ENCODE assay signal across 9 mouse cellular contexts in genomic region chr13:109609805-109610187, GRCm38 (mm10).
DNase-seq lines count a peak whose midpoint lies in the region; ATAC-seq lines count a peak whose summit lies in the region.
"Had no signal": no experiment of that assay in that cellular context is flagged by ENCODE, and none has a peak within 500 bp of the region (broad histone marks: within the 10 kb centered on the region; RNA-seq: fewer than 3 reads in every experiment).

No protein-coding gene starts in this region.

- H3K4me2 ChIP-seq in intestine, embryonic 14.5 days (ENCODE audit: low read length) = no peak overlapping the region
- H3K4me2 ChIP-seq in intestine, embryonic 16.5 days (ENCODE audit: low read depth, low read length) = no peak overlapping the region
- H3K4me2 ChIP-seq in forebrain, embryonic 14.5 days (ENCODE audit: low read length) = no peak overlapping the region
- H3K4me2 ChIP-seq in midbrain, embryonic 12.5 days (replicated peaks) = no peak overlapping the region
- H3K4me2 ChIP-seq: liver, embryonic 13.5 days had no signal

- H3K4me3 ChIP-seq in intestine, embryonic 14.5 days (ENCODE audit: low read depth, low read length) = no peak overlapping the region
- H3K4me3 ChIP-seq in intestine, embryonic 16.5 days (ENCODE audit: low read length) = no peak overlapping the region
- H3K4me3 ChIP-seq in forebrain, embryonic 14.5 days (ENCODE audit: low read depth, low read length) = no peak overlapping the region
- no peak overlapping the region for H3K4me3 ChIP-seq in midbrain, embryonic 12.5 days
- H3K4me3 ChIP-seq: liver, embryonic 13.5 days had no signal

- H3K27me3 ChIP-seq in intestine, embryonic 14.5 days (replicated peaks; ENCODE audit: control insufficient read depth, insufficient read depth, low read length) = no peaks in the 10 kb centered on the region
- H3K27me3 ChIP-seq in intestine, embryonic 16.5 days (replicated peaks; ENCODE audit: control insufficient read depth, insufficient read depth, low read length) = no peaks in the 10 kb centered on the region
- no peaks in the 10 kb centered on the region for H3K27me3 ChIP-seq in forebrain, embryonic 14.5 days (replicated peaks; ENCODE audit: control insufficient read depth, insufficient read depth, low read length)
- no peaks in the 10 kb centered on the region for H3K27me3 ChIP-seq in midbrain, embryonic 12.5 days
- H3K27me3 ChIP-seq: liver, embryonic 13.5 days had no signal

- 18% methylated on average over 3 of the region's 3 CpGs for WGBS in intestine, embryonic 14.5 days
- WGBS in intestine, embryonic 16.5 days = 14% methylated on average over 3 of the region's 3 CpGs
- 25% methylated on average over 3 of the region's 3 CpGs for WGBS in forebrain, embryonic 14.5 days
- WGBS in midbrain, embryonic 12.5 days = 20% methylated on average over 3 of the region's 3 CpGs

- intact Hi-C loops in left cerebral cortex, postnatal 36 days (cut with DNase I) = loop anchor here (5.0 to 10.0 kb wide), 4 partner anchors 52 to 295 kb away; no protein-coding TSS in a partner anchor

- no peaks in the 10 kb centered on the region for H3K9me3 ChIP-seq in intestine, embryonic 14.5 days (ENCODE audit: control insufficient read depth, low read length)
- H3K9me3 ChIP-seq in intestine, embryonic 16.5 days (ENCODE audit: control insufficient read depth, low read length) = no peaks in the 10 kb centered on the region
- no peaks in the 10 kb centered on the region for H3K9me3 ChIP-seq in forebrain, embryonic 14.5 days (replicated peaks; ENCODE audit: control insufficient read depth, low read length)
- no peaks in the 10 kb centered on the region for H3K9me3 ChIP-seq in midbrain, embryonic 12.5 days
- H3K9me3 ChIP-seq: liver, embryonic 13.5 days had no signal

- H3K9ac ChIP-seq in intestine, embryonic 14.5 days (ENCODE audit: low read length) = no peak overlapping the region
- no peak overlapping the region for H3K9ac ChIP-seq in intestine, embryonic 16.5 days (ENCODE audit: low read depth, low read length)
- no peak overlapping the region for H3K9ac ChIP-seq in forebrain, embryonic 14.5 days (ENCODE audit: low read length)
- no peak overlapping the region for H3K9ac ChIP-seq in midbrain, embryonic 12.5 days (replicated peaks)
- H3K9ac ChIP-seq: liver, embryonic 13.5 days had no signal

- H3K36me3 ChIP-seq in intestine, embryonic 14.5 days (ENCODE audit: control insufficient read depth, insufficient read depth, low read length) = no peaks in the 10 kb centered on the region
- no peaks in the 10 kb centered on the region for H3K36me3 ChIP-seq in intestine, embryonic 16.5 days (ENCODE audit: control insufficient read depth, insufficient read depth, low read length)
- no peaks in the 10 kb centered on the region for H3K36me3 ChIP-seq in forebrain, embryonic 14.5 days (ENCODE audit: control insufficient read depth, insufficient read depth, low read length)
- H3K36me3 ChIP-seq in midbrain, embryonic 12.5 days = no peaks in the 10 kb centered on the region
- H3K36me3 ChIP-seq: liver, embryonic 13.5 days had no signal

- ATAC-seq in intestine, embryonic 14.5 days (replicated peaks; ENCODE audit: low FRiP score, low TSS enrichment, low read depth) = no peak
- ATAC-seq in intestine, embryonic 16.5 days = no peak
- ATAC-seq in forebrain, embryonic 14.5 days = peak; percentile 89
- ATAC-seq in midbrain, embryonic 12.5 days (ENCODE audit: low FRiP score, low read depth) = peak; percentile 78; the same call in 1 of the 2 replicates

- H3K4me1 ChIP-seq in intestine, embryonic 14.5 days (replicated peaks; ENCODE audit: control insufficient read depth, insufficient read depth, low read length) = no peaks in the 10 kb centered on the region; the same call in 1 of the 2 replicates
- H3K4me1 ChIP-seq in intestine, embryonic 16.5 days (ENCODE audit: control insufficient read depth, insufficient read depth, low read length) = no peaks in the 10 kb centered on the region
- H3K4me1 ChIP-seq in forebrain, embryonic 14.5 days (ENCODE audit: control insufficient read depth, insufficient read depth, low read length) = no peaks in the 10 kb centered on the region
- H3K4me1 ChIP-seq in midbrain, embryonic 12.5 days = no peaks in the 10 kb centered on the region
- H3K4me1 ChIP-seq: liver, embryonic 13.5 days had no signal

- no peak overlapping the region for H3K27ac ChIP-seq in intestine, embryonic 14.5 days (ENCODE audit: low read depth)
- no peak overlapping the region for H3K27ac ChIP-seq in intestine, embryonic 16.5 days (ENCODE audit: low read length)
- no peak overlapping the region for H3K27ac ChIP-seq in forebrain, embryonic 14.5 days (ENCODE audit: low read depth, low read length)
- H3K27ac ChIP-seq in midbrain, embryonic 12.5 days (replicated peaks) = no peak overlapping the region
- H3K27ac ChIP-seq: liver, embryonic 13.5 days had no signal

- peak; percentile 63 for DNase-seq in intestine, embryonic 14.5 days (ENCODE audit: low spot score)
- DNase-seq in cerebellum, adult 11 months = peak; percentile 56
- DNase-seq in forebrain, embryonic 14.5 days (ENCODE audit: low spot score) = peak; percentile 85
- DNase-seq in kidney, adult 18-20 months = peak; percentile 66
- DNase-seq in left cerebral cortex, postnatal 36 days (ENCODE audit: low spot score in 2 of 2) = peak; percentile 45 to 46
- DNase-seq in telencephalon, adult 2 months (ENCODE audit: low read depth, low spot score) = peak; percentile 57
- DNase-seq: liver, embryonic 13.5 days had no signal

Comparison
In these comparisons a context has a peak if more than half of its experiments do, and no peak if none do; other contexts are left out.
1. ATAC-seq: peak in forebrain, embryonic 14.5 days (single experiment) and midbrain, embryonic 12.5 days (single experiment); none in intestine, embryonic 14.5 days (single experiment) and intestine, embryonic 16.5 days (single experiment).
2. Peak in every context shown above with its lines, with median percentiles within 50 percentile points of each other: DNase-seq.